Mouse (Mus musculus): Measurements from ENCODE around the gene Spag9. TPM values are rescaled to one million over a fixed set of nuclear protein-coding genes. Genes with fewer than 3 reads are reported as not detected.

Spag9 gene
- total and polyA plus RNA-seq, 3 experiments = 21.0 to 32.1 (median 22.6) TPM

- Histone ChIP-seq H3K9me3 (replicated peaks; ENCODE audit: low read length) (no peaks in the 10 kb centered on the region), H3K79me2 (replicated peaks; ENCODE audit: control insufficient read depth, extremely low read depth, insufficient read depth, poor library complexity, severe bottlenecking) (no peaks in the 10 kb centered on the region), H3K4me1 (ENCODE audit: control insufficient read depth in 1 of 2, insufficient read depth in 2 of 2) (peaks cover 36 to 38% of the 10 kb centered on the region in 2 experiments), H3K27ac (ENCODE audit: insufficient read depth, low read depth) (no peak overlapping the region), H3K4me3 (replicated peaks in 1 of 3; ENCODE audit: low read depth in 2 of 3, low read length in 2 of 3, poor library complexity in 1 of 3) (no peak overlapping the region), H3K36me3 (replicated peaks in 1 of 2; ENCODE audit: control insufficient read depth in 1 of 2, insufficient read depth in 1 of 2, low read length in 1 of 2) (peaks cover 0 to 3% of the 10 kb centered on the region in 2 experiments), H3K27me3 (replicated peaks) (no peaks in the 10 kb centered on the region), H3K9ac (ENCODE audit: insufficient read depth, low read depth) (no peak overlapping the region), H3K4me2 (ENCODE audit: insufficient read depth, low read depth, poor library complexity, severe bottlenecking) (no peak overlapping the region)
- dilution Hi-C loops (cut with MboI; ENCODE audit: extremely low pct_ligation_motif_present, extremely low pct_unique_long_range_greater_than_20kb, low sequenced_read_pairs) (no loop called here), in situ Hi-C loops (cut with MboI; ENCODE audit: low pct_ligation_motif_present, low pct_unique_long_range_greater_than_20kb, low sequenced_read_pairs) (no loop called here)
- TF ChIP-seq UBTF (IDR thresholded peaks at IDR 0.05; ENCODE audit: low read depth, low read length) = no peak
- DNase-seq (ENCODE audit: extremely low read depth) = no peak
These were observed 144.6 kb downstream of the Spag9 start for GRCm38 (mm10) chr11:94140540-94140939.

- dilution Hi-C loops (cut with MboI; ENCODE audit: extremely low pct_ligation_motif_present, extremely low pct_unique_long_range_greater_than_20kb, low sequenced_read_pairs) = no loop called here
- Histone ChIP-seq H3K9ac (ENCODE audit: insufficient read depth, low read depth) (no peak overlapping the region), H3K27ac (ENCODE audit: insufficient read depth, low read depth) (no peak overlapping the region), H3K36me3 (replicated peaks in 1 of 2; ENCODE audit: control insufficient read depth in 1 of 2, insufficient read depth in 1 of 2, low read length in 1 of 2) (peaks cover 0 to 3% of the 10 kb centered on the region in 2 experiments), H3K4me2 (ENCODE audit: insufficient read depth, low read depth, poor library complexity, severe bottlenecking) (no peak overlapping the region), H3K79me2 (replicated peaks; ENCODE audit: control insufficient read depth, extremely low read depth, insufficient read depth, poor library complexity, severe bottlenecking) (no peaks in the 10 kb centered on the region), H3K27me3 (replicated peaks) (no peaks in the 10 kb centered on the region), H3K4me3 (replicated peaks in 1 of 3; ENCODE audit: low read depth in 2 of 3, low read length in 2 of 3, poor library complexity in 1 of 3) (no peak overlapping the region), H3K4me1 (ENCODE audit: control insufficient read depth in 1 of 2, insufficient read depth in 2 of 2) (peaks cover 26 to 28% of the 10 kb centered on the region in 2 experiments), H3K9me3 (replicated peaks; ENCODE audit: low read length) (no peaks in the 10 kb centered on the region)
- in situ Hi-C loops (cut with MboI; ENCODE audit: low pct_ligation_motif_present, low pct_unique_long_range_greater_than_20kb, low sequenced_read_pairs) = no loop called here
- no peak for DNase-seq (ENCODE audit: extremely low read depth)
- TF ChIP-seq USF1 (IDR thresholded peaks at IDR 0.05; ENCODE audit: low read depth, low read length) (no peak), ETS1 (conservative IDR thresholded peaks at IDR 0.05; ENCODE audit: low read depth, low read length) (no peak), GABPA (IDR thresholded peaks at IDR 0.05; ENCODE audit: insufficient replicate concordance, low read depth, low read length) (no peak), MYC (IDR thresholded peaks at IDR 0.05; ENCODE audit: low read depth, low read length) (no peak), MAX (IDR thresholded peaks at IDR 0.05; ENCODE audit: low read length) (no peak), SMC3 (IDR thresholded peaks at IDR 0.05; ENCODE audit: low read depth, low read length) (no peak), BHLHE40 (IDR thresholded peaks at IDR 0.05; ENCODE audit: low read depth, low read length) (no peak), IRF4 (IDR thresholded peaks at IDR 0.05; ENCODE audit: low read depth, low read length) (no peak), KAT2A (IDR thresholded peaks at IDR 0.05; ENCODE audit: insufficient replicate concordance, low read length) (no peak), UBTF (IDR thresholded peaks at IDR 0.05; ENCODE audit: low read depth, low read length) (no peak), MAZ (IDR thresholded peaks at IDR 0.05; ENCODE audit: low read depth, low read length) (no peak), RAD21 (IDR thresholded peaks at IDR 0.05; ENCODE audit: low read depth, low read length) (no peak), E2F4 (IDR thresholded peaks at IDR 0.05; ENCODE audit: insufficient replicate concordance, low read depth, low read length) (no peak)
These were observed 145.7 kb downstream of the Spag9 start for GRCm38 (mm10) chr11:94141564-94141963.

DNA sequence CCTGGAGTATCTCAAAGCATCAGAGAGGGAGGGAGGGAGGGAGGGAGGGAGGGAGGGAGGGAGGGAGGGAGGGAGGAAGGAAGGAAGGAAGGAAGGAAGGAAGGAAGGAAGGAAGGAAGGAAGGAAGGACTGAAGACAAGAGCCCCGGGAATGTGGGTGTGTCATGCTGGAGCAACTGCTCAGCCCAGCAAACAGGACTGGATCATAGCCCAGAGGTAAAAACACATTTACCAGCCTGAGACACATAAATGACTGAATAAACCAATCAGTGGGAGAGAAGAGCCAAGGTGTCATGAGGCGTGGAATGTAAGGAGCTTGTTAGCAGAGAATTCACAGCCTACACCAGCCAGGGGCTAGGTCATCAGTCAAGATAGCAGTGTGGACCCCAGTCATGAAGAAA, 147.4 kb downstream of the Spag9 start:
- in situ Hi-C loops (cut with MboI; ENCODE audit: low pct_ligation_motif_present, low pct_unique_long_range_greater_than_20kb, low sequenced_read_pairs) = no loop called here
- H3K27ac ChIP-seq (ENCODE audit: insufficient read depth, low read depth) = no peak overlapping the region
- DNase-seq (ENCODE audit: extremely low read depth) = no peak
- no peak overlapping the region for H3K4me3 ChIP-seq (replicated peaks in 1 of 3; ENCODE audit: low read depth in 2 of 3, low read length in 2 of 3, poor library complexity in 1 of 3)
- H3K27me3 ChIP-seq (replicated peaks) = no peaks in the 10 kb centered on the region
- H3K9me3 ChIP-seq (replicated peaks; ENCODE audit: low read length) = no peaks in the 10 kb centered on the region
- no peaks in the 10 kb centered on the region for H3K79me2 ChIP-seq (replicated peaks; ENCODE audit: control insufficient read depth, extremely low read depth, insufficient read depth, poor library complexity, severe bottlenecking)
- dilution Hi-C loops (cut with MboI; ENCODE audit: extremely low pct_ligation_motif_present, extremely low pct_unique_long_range_greater_than_20kb, low sequenced_read_pairs) = no loop called here
- H3K4me1 ChIP-seq (ENCODE audit: control insufficient read depth in 1 of 2, insufficient read depth in 2 of 2) = peaks cover 8 to 12% of the 10 kb centered on the region in 2 experiments
- H3K9ac ChIP-seq (ENCODE audit: insufficient read depth, low read depth) = no peak overlapping the region
- no peak overlapping the region for H3K4me2 ChIP-seq (ENCODE audit: insufficient read depth, low read depth, poor library complexity, severe bottlenecking)
- no peak for TF ChIP-seq MXI1 (IDR thresholded peaks at IDR 0.05; ENCODE audit: low read depth, low read length)
- TF ChIP-seq UBTF (IDR thresholded peaks at IDR 0.05; ENCODE audit: low read depth, low read length) = no peak
- TF ChIP-seq ZKSCAN1 (IDR thresholded peaks at IDR 0.05; ENCODE audit: borderline replicate concordance, low read depth, low read length) = no peak
- no peak for TF ChIP-seq IRF4 (IDR thresholded peaks at IDR 0.05; ENCODE audit: low read depth, low read length)
- TF ChIP-seq NELFE (IDR thresholded peaks at IDR 0.05; ENCODE audit: low read depth, low read length) = no peak
- TF ChIP-seq JUN (IDR thresholded peaks at IDR 0.05; ENCODE audit: insufficient read depth, low read depth, low read length) = no peak
- TF ChIP-seq GABPA (IDR thresholded peaks at IDR 0.05; ENCODE audit: insufficient replicate concordance, low read depth, low read length) = no peak
- TF ChIP-seq RAD21 (IDR thresholded peaks at IDR 0.05; ENCODE audit: low read depth, low read length) = no peak
- TF ChIP-seq BHLHE40 (IDR thresholded peaks at IDR 0.05; ENCODE audit: low read depth, low read length) = no peak
- no peak for TF ChIP-seq ZC3H11A (IDR thresholded peaks at IDR 0.05; ENCODE audit: low read depth, low read length)
- TF ChIP-seq ZNF384 (IDR thresholded peaks at IDR 0.05; ENCODE audit: low read depth, low read length) = no peak
- no peak for TF ChIP-seq ETS1 (conservative IDR thresholded peaks at IDR 0.05; ENCODE audit: low read depth, low read length)
- TF ChIP-seq KAT2A (IDR thresholded peaks at IDR 0.05; ENCODE audit: insufficient replicate concordance, low read length) = no peak
- TF ChIP-seq USF2 (conservative IDR thresholded peaks at IDR 0.05; ENCODE audit: low read depth, low read length) = no peak
- TF ChIP-seq MYC (IDR thresholded peaks at IDR 0.05; ENCODE audit: low read depth, low read length) = no peak
- no peak for TF ChIP-seq SIN3A (IDR thresholded peaks at IDR 0.05; ENCODE audit: low read length)
- no peak for TF ChIP-seq JUND (conservative IDR thresholded peaks at IDR 0.05; ENCODE audit: low read depth, low read length)
- TF ChIP-seq EP300 (IDR thresholded peaks at IDR 0.05; ENCODE audit: low read length) = no peak
- peaks cover 0 to 3% of the 10 kb centered on the region in 2 experiments for H3K36me3 ChIP-seq (replicated peaks in 1 of 2; ENCODE audit: control insufficient read depth in 1 of 2, insufficient read depth in 1 of 2, low read length in 1 of 2)

All from CH12.LX (cell line).